Mouse (Mus musculus): Measurements from ENCODE around the gene Herpud2.

GRCm38 (mm10) chr9:25102881-25103280, 48.7 kb downstream of the Herpud2 start:
- no peak for TF ChIP-seq CTCF (IDR thresholded peaks at IDR 0.05)
- no peak for TF ChIP-seq POLR2A (IDR thresholded peaks at IDR 0.05; ENCODE audit: insufficient read depth, low read depth, low read length)
